Mouse (Mus musculus): ENCODE data around the gene 1700021F07Rik.

Gene 1700021F07Rik

DNA sequence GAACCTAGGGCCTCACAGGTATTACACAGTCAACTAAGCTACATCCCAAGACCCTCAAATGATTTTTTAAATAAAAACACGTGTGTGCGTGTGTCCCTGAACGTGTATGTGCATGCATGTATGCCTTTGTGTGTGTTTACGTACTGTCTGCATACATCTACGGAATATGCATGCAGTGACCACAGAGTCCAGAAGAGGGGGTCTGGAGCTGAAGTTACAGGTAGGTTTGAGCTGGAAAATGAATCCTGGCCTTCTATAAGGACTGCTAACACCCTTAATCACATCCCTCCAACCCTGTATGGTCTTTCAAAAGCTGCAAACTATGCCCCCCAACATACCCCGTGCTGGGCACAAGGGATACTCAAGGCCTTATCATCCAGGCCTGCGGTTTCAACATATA lies 41.0 kb downstream of the 1700021F07Rik start:
- no peak for DNase-seq (ENCODE audit: low spot score in 2 of 2)

DNA sequence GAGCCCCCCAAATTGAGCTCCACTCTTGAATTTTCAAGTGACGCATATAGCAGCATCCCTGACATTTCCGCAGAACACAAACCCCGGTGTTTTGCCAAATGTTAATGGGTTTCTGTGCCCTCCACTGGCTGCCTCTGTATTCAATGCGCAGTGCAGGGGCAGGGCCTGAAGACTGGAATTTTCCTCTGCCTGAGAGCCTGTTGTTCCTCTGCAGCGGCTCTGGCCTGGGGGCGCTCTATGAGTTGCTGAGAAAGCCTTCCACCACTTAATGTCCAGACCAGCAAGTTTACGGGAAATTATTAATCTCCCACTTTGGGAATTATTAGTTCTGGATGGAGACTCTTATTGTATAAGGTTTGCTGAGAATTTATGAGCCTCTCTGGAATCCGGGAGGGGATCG lies 41.8 kb downstream of the 1700021F07Rik start:
- DNase-seq (ENCODE audit: low spot score in 2 of 2) = no peak
